Mouse (Mus musculus) left cerebral cortex, adult 2 months (tissue): ENCODE results near the gene Zfp512b. TPM values are rescaled to one million over a fixed set of nuclear protein-coding genes. Genes with fewer than 3 reads are reported as not detected.
A peak's percentile ranks its signal among the peaks of the same experiment; 100 is the strongest.

Experiments used
- DNase-seq, 2 experiments: peaks; one replicate each; pipeline ENCODE4 v3.0.0; 2021 to 2022; ENCODE audit warnings: low spot score in 2 of 2, mixed read lengths in 1 of 2; ENCODE audit errors: extremely low spot score in 1 of 2
- H3K27ac ChIP-seq: fragments of 200-600 bp; 2 replicates; pipeline ENCODE4 v1.8.1; 2022
- H3K4me3 ChIP-seq: fragments of 200-600 bp; 2 replicates; pipeline ENCODE4 v1.8.1; 2022
- CTCF ChIP-seq: fragments of 200-600 bp; IDR thresholded peaks from 2 replicates; pipeline ENCODE4 v1.8.1; 2022; ENCODE audit warnings: antibody characterized with exemption, mild to moderate bottlenecking, moderate library complexity
- intact Hi-C: fragments of 180-260 bp; cut with DNase I; formaldehyde crosslinking; loops from one replicate; pipeline ENCODE4 v1.15.1; 2025
- total RNA-seq, 2 experiments: library from RNA; stranded (reverse); gene quantifications; 2 replicates each; pipeline ENCODE4 v1.2.3; 2021

Zfp512b gene
- total RNA-seq, 2 experiments from 2014 or later = 83.1 to 93.8 TPM

- Histone ChIP-seq H3K27ac (peak within 1 kb of the TSS; percentile 94), H3K4me3 (peak within 1 kb of the TSS; percentile 84)
- intact Hi-C loops = loop anchor here (5.0 kb wide), 2 partner anchors 206 to 411 kb away; partner anchors contain the start of gene Ppdpf
- DNase-seq = peak; percentile 71 to 74
- peak; percentile 39 for TF ChIP-seq CTCF
These were observed 6.1 kb upstream of the Zfp512b start, which contains the start of gene Samd10 for GRCm38 (mm10) chr2:181598454-181599351. Gene Samd10, minus strand, starts transcription at chr2:181599212.

GRCm38 (mm10) chr2:181597378-181598061 lies 4.9 kb upstream of the Zfp512b start:
- Histone ChIP-seq H3K4me3 (peak overlapping the region; percentile 84; the same call in 1 of the 2 replicates), H3K27ac (no peak overlapping the region)
- DNase-seq = peak in 1 of 2 experiments; percentile 10
- intact Hi-C loops = loop anchor here (5.0 kb wide), 2 partner anchors 205 to 410 kb away; partner anchors contain the start of gene Ppdpf
- TF ChIP-seq CTCF = peak; percentile 17

DNA sequence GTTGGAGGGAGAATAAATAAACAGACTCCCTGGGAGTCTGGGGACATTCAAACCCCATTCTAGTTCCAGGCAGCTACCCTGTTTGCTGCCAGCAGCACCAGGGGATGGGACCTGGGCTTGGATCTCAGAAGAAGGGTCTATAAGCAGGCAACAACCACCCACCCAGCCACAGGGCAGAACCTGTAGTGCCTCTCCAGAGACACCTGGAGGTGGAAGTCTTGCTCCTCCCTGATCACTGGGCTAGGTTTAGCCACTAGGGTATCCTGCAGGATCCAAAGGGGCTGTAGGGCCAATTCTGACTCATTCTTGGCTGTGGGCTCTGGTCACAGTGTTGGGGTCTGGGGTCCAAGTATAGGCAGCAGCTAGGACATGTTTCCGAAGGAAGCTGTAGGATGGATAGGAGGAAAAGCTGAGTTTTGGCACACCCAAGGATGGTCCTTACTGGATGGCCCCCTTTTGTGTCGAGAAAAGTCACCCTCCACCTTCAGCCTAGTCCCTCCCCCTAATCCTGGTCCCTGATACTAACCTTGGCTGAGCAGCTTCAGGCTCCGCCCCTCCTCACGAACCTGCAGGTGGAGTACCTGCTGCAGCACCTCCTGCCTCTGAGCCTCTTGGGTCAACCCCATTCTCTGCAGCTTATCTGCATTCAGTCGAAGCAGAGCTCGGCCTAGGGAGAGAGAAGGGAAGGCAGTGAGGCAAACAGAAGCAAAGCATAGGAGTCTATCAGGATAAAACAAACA lies 3.8 kb upstream of the Zfp512b start:
- intact Hi-C loops = loop anchor here (5.0 kb wide), 2 partner anchors 204 to 409 kb away; partner anchors contain the start of gene Ppdpf

GRCm38 (mm10) chr2:181594946-181595696 lies 2.5 kb upstream of the Zfp512b start:
- H3K27ac ChIP-seq = no peak overlapping the region
- no peak overlapping the region for H3K4me3 ChIP-seq
- peak in 1 of 2 experiments; percentile 18 for DNase-seq
- TF ChIP-seq CTCF = peak; percentile 74
- intact Hi-C loops = loop anchor here (5.0 kb wide), 2 partner anchors 203 to 408 kb away; partner anchors contain the start of gene Ppdpf

More for the DNA sequence above, 3.8 kb upstream of the Zfp512b start:
- H3K4me3 ChIP-seq = no peak overlapping the region
- DNase-seq = peak in 1 of 2 experiments; percentile 9
- no peak for TF ChIP-seq CTCF
- no peak overlapping the region for H3K27ac ChIP-seq

- Histone ChIP-seq H3K27ac (no peak overlapping the region), H3K4me3 (no peak overlapping the region)
- DNase-seq = no peak
- intact Hi-C loops = loop anchor here (2.0 kb wide), 1 partner anchor 73 kb away; the partner anchor contains the start of gene Dnajc5
- TF ChIP-seq CTCF = no peak
These were observed 1.3 kb upstream of the Zfp512b start for GRCm38 (mm10) chr2:181593937-181594336.

DNA sequence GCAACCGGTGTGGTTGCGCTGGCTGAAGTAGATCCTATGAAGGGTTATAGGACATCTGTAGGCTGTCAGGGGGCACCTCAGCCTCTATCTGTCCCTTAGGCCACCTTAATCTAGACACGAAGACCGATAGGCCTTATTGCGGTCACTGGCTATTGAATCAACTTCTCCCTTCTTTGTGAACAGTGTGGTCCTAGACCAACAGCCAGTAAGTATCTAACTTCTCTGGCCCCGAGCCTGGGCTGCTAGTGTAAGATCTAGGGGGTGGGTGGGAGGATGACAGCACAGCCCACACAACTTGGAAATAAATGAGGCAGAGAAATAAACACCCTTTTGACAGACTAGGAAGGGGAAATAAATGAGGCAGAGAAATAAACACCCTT lies 429 bp upstream of the Zfp512b start:
- intact Hi-C loops = loop anchor here (2.0 kb wide), 1 partner anchor 72 kb away; the partner anchor contains the start of gene Dnajc5
- Histone ChIP-seq H3K4me3 (peak overlapping the region; percentile 98), H3K27ac (peak overlapping the region; percentile 97)
- no peak for TF ChIP-seq CTCF
- no peak for DNase-seq

DNA sequence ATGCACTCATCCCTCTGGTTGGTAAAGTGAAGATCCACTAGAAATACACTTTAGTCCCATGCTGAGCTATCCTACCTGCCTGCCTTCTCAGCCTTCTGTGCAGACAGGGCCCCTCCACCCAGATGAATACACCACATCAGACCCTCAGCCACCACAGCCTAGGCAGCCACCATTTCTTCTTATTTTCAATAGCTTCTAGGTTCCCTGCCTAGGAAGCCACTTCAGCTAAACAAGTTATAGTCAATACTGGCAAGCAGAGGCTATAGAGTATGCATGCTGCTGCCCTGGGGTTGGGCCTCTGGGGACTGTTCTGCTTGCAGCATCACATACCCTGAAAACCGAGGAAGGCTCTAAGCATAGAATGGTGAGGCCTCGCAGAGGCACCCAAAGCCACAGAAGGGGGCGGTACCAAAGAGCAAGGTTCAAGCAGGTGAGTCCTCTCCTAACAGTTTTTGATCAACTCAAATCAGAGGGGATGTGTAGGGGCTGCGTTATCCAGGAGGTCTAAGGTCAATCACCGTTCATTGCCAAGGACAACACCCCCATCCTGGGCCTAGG lies 996 bp downstream of the Zfp512b start, which contains the start of gene Prpf6:
TSS of gene Prpf6 (plus strand) at position 341 of the 558 bp plus-strand sequence.
- Histone ChIP-seq H3K4me3 (peak within 1 kb of the TSS; percentile 98), H3K27ac (peak within 1 kb of the TSS; percentile 97)
- DNase-seq = peak in 1 of 2 experiments; percentile 12
- TF ChIP-seq CTCF = no peak
- intact Hi-C loops = loop anchor here (2.0 kb wide), 1 partner anchor 71 kb away; the partner anchor contains the start of gene Dnajc5

DNA sequence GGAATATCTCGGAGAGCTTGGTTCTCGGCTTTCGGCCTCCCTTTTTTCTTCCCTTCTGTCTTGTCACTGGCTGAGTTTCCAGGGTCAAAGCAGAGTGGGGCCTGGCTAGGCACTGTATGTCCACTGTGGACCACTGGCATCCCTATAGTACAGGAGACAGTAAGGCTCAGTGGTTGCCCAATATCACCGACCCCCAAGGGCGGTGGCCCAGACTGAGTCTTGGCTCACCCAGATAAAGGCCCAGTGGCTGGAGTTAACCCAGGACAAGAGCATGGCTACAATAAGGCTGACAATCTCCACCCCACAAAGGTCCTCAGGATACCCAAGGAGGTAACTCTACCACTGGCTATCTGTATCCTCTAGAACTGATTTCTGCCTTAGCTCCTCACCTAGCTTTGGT lies 2.1 kb downstream of the Zfp512b start:
- no peak overlapping the region for H3K27ac ChIP-seq
- TF ChIP-seq CTCF = no peak
- intact Hi-C loops = loop anchor here (1.0 kb wide), 1 partner anchor 8 kb away; no protein-coding TSS in a partner anchor
- no peak overlapping the region for H3K4me3 ChIP-seq
- DNase-seq = peak in 1 of 2 experiments; percentile 9

DNA sequence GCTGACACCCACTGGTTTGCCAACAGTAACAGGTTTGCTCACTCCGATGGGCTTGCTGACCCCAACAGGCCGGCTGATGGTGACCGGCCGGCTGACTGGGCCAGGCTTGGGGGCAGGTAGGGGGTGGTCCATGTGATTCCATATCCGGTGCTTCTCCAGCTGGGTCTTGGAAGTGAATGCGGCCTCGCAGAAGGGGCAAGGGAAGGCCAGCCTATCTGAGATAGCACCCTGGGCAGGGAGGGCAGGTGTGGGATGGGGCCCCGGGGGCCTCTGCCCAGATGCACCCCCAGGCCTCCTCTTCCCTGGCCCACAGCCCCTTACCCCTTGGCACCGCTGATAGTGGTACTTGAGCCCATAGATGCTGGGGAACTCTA lies 2.9 kb downstream of the Zfp512b start:
- peak in 1 of 2 experiments; percentile 9 for DNase-seq
- no peak overlapping the region for H3K27ac ChIP-seq
- no peak for TF ChIP-seq CTCF
- intact Hi-C loops = loop anchor here (1.0 kb wide), 1 partner anchor 7 kb away; no protein-coding TSS in a partner anchor
- no peak overlapping the region for H3K4me3 ChIP-seq
